Mouse (Mus musculus): Measurements from ENCODE around the gene Akap5. TPM values are rescaled to one million over a fixed set of nuclear protein-coding genes. Genes with fewer than 3 reads are reported as not detected.

The Akap5 gene
- polyA plus RNA-seq, 1 experiment from 2014 or later = 17.0 TPM

DNA sequence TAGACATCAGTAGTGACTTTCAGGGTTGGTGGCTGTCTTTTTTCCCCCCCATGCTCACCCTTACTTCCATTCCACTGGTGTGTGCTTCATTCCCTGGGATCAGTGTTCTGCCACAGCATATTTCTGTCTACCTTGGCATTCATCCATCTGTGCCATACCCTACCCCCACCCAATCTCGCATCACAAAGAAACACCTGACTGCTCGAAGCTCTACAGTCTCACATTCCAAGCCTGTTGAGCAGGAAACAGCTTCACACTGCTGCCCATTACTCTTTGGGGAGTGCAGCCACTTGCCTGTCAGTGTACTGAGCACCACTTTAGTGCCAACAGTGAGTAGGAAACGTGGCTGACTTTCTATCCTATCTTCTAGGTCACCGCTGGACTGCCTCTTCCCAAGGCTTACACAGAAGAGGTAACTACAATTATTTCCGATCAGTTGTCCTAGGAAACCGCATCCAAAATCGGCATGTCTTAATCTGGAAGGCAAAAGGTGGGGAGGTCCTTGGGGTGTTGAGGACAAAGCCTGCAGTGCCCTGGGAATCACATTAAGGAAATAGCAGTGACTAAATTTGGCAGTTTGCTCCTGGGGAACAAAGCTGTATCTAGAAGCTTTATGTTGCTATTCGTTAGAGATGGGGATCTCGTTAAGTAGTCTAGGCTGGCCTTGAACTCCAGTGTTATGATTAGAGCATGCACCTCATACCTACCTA is 17.7 kb upstream of the Akap5 start:
- H3K36me3 ChIP-seq (ENCODE audit: control insufficient read depth, insufficient read depth, low read length) = 0 out of 2 replicates have a peak, but pooled peaks cover 4% of the 10 kb centered on the region
- WGBS = 84% methylated on average over 9 of the region's 9 CpGs
- no peak overlapping the region for H3K9ac ChIP-seq (replicated peaks; ENCODE audit: low read depth, low read length)
- 0 out of 2 replicates have a peak, but pooled peaks cover 3% of the 10 kb centered on the region for H3K4me1 ChIP-seq (ENCODE audit: control insufficient read depth, insufficient read depth, low read length)
- no peak overlapping the region for H3K4me2 ChIP-seq (ENCODE audit: low read depth, low read length)
- no peaks in the 10 kb centered on the region for H3K27me3 ChIP-seq (ENCODE audit: control insufficient read depth, insufficient read depth, low read length)
- H3K9me3 ChIP-seq (ENCODE audit: control insufficient read depth, low read length) = no peaks in the 10 kb centered on the region
- H3K27ac ChIP-seq (ENCODE audit: low read depth, low read length) = no peak overlapping the region
- H3K4me3 ChIP-seq (ENCODE audit: low read depth, low read length) = no peak overlapping the region
- no peak; the same call in 1 of the 2 replicates for ATAC-seq (ENCODE audit: low read depth)

GRCm38 (mm10) chr12:76307964-76308363 is 16.7 kb upstream of the Akap5 start:
- WGBS = 39% methylated on average over 9 of the region's 9 CpGs
- H3K27ac ChIP-seq (ENCODE audit: low read depth, low read length) = no peak overlapping the region

DNA sequence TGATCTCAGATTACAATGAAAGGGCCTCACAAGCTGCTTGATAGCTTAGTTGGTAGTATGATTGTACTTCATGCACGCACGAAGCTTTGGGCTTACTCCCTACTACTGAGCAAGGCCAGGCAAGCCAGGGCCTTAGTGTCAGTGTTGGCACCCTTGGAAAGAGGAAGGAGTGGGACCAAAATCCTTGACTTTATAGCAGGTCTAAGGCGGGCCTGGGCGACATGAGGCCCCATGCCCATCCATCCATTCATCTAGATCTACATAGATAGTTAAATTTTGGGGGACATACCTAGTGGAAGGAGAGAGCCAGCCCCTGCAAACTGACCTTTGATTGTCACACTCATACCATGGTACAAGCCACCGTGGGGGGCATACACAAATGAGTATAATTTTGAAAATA is 16.3 kb upstream of the Akap5 start:
- Histone ChIP-seq H3K36me3 (ENCODE audit: control insufficient read depth, insufficient read depth, low read length) (0 out of 2 replicates have a peak, but pooled peaks cover 4% of the 10 kb centered on the region), H3K9me3 (ENCODE audit: control insufficient read depth, low read length) (no peaks in the 10 kb centered on the region), H3K4me1 (ENCODE audit: control insufficient read depth, insufficient read depth, low read length) (0 out of 2 replicates have a peak, but pooled peaks cover 3% of the 10 kb centered on the region), H3K27me3 (ENCODE audit: control insufficient read depth, insufficient read depth, low read length) (no peaks in the 10 kb centered on the region), H3K9ac (replicated peaks; ENCODE audit: low read depth, low read length) (no peak overlapping the region), H3K4me2 (ENCODE audit: low read depth, low read length) (no peak overlapping the region), H3K4me3 (ENCODE audit: low read depth, low read length) (no peak overlapping the region), H3K27ac (ENCODE audit: low read depth, low read length) (no peak overlapping the region)
- no peak for ATAC-seq (ENCODE audit: low read depth)
- WGBS = 92% methylated on average over 5 of the region's 5 CpGs

More at GRCm38 (mm10) chr12:76307964-76308363, 16.7 kb upstream of the Akap5 start:
- no peak overlapping the region for H3K4me2 ChIP-seq (ENCODE audit: low read depth, low read length)
- H3K36me3 ChIP-seq (ENCODE audit: control insufficient read depth, insufficient read depth, low read length) = 0 out of 2 replicates have a peak, but pooled peaks cover 4% of the 10 kb centered on the region
- ATAC-seq (ENCODE audit: low read depth) = no peak
- no peaks in the 10 kb centered on the region for H3K27me3 ChIP-seq (ENCODE audit: control insufficient read depth, insufficient read depth, low read length)
- H3K4me3 ChIP-seq (ENCODE audit: low read depth, low read length) = no peak overlapping the region
- no peak overlapping the region for H3K9ac ChIP-seq (replicated peaks; ENCODE audit: low read depth, low read length)
- 0 out of 2 replicates have a peak, but pooled peaks cover 3% of the 10 kb centered on the region for H3K4me1 ChIP-seq (ENCODE audit: control insufficient read depth, insufficient read depth, low read length)
- H3K9me3 ChIP-seq (ENCODE audit: control insufficient read depth, low read length) = no peaks in the 10 kb centered on the region

- Histone ChIP-seq H3K4me1 (ENCODE audit: control insufficient read depth, insufficient read depth, low read length) (0 out of 2 replicates have a peak, but pooled peaks cover 3% of the 10 kb centered on the region), H3K9ac (replicated peaks; ENCODE audit: low read depth, low read length) (no peak overlapping the region), H3K36me3 (ENCODE audit: control insufficient read depth, insufficient read depth, low read length) (no peaks in the 10 kb centered on the region), H3K9me3 (ENCODE audit: control insufficient read depth, low read length) (no peaks in the 10 kb centered on the region), H3K4me3 (ENCODE audit: low read depth, low read length) (no peak overlapping the region), H3K27ac (ENCODE audit: low read depth, low read length) (no peak overlapping the region), H3K27me3 (ENCODE audit: control insufficient read depth, insufficient read depth, low read length) (no peaks in the 10 kb centered on the region), H3K4me2 (ENCODE audit: low read depth, low read length) (no peak overlapping the region)
- 87% methylated on average over 6 of the region's 6 CpGs for WGBS
- no peak for ATAC-seq (ENCODE audit: low read depth)
Measured at GRCm38 (mm10) chr12:76310007-76310406, 14.7 kb upstream of the Akap5 start.

DNA sequence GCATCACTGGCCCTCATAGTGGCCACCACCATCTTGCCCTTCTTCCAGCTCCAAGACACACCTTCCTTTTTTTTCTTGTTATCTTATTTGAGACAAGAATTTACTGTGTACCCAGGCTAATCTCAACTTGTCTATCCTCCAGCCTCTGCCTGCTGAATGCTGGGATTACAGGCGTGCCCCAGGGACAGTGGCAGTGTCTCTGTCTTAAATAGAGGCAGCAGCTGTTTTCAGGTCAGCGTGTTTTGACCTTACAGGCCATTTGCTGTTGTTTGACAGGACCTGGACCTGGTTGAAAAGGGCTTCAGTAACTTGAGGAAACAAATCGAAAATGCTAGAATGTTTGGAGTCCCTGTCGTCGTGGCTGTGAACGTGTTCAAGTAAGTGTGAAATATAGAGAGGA is 14.1 kb upstream of the Akap5 start:
- Histone ChIP-seq H3K36me3 (ENCODE audit: control insufficient read depth, insufficient read depth, low read length) (no peaks in the 10 kb centered on the region), H3K4me2 (ENCODE audit: low read depth, low read length) (no peak overlapping the region), H3K4me3 (ENCODE audit: low read depth, low read length) (no peak overlapping the region), H3K27ac (ENCODE audit: low read depth, low read length) (no peak overlapping the region), H3K9ac (replicated peaks; ENCODE audit: low read depth, low read length) (no peak overlapping the region), H3K27me3 (ENCODE audit: control insufficient read depth, insufficient read depth, low read length) (no peaks in the 10 kb centered on the region), H3K9me3 (ENCODE audit: control insufficient read depth, low read length) (no peaks in the 10 kb centered on the region), H3K4me1 (ENCODE audit: control insufficient read depth, insufficient read depth, low read length) (0 out of 2 replicates have a peak, but pooled peaks cover 3% of the 10 kb centered on the region)
- WGBS = 72% methylated on average over 6 of the region's 6 CpGs
- ATAC-seq (ENCODE audit: low read depth) = no peak

- no peak for ATAC-seq (ENCODE audit: low read depth)
- 0 out of 2 replicates have a peak, but pooled peaks cover 3% of the 10 kb centered on the region for H3K4me1 ChIP-seq (ENCODE audit: control insufficient read depth, insufficient read depth, low read length)
- 94% methylated on average over 9 of the region's 9 CpGs for WGBS
- no peak overlapping the region for H3K9ac ChIP-seq (replicated peaks; ENCODE audit: low read depth, low read length)
- H3K4me2 ChIP-seq (ENCODE audit: low read depth, low read length) = no peak overlapping the region
- H3K27me3 ChIP-seq (ENCODE audit: control insufficient read depth, insufficient read depth, low read length) = no peaks in the 10 kb centered on the region
- H3K27ac ChIP-seq (ENCODE audit: low read depth, low read length) = no peak overlapping the region
- no peaks in the 10 kb centered on the region for H3K36me3 ChIP-seq (ENCODE audit: control insufficient read depth, insufficient read depth, low read length)
- no peaks in the 10 kb centered on the region for H3K9me3 ChIP-seq (ENCODE audit: control insufficient read depth, low read length)
- H3K4me3 ChIP-seq (ENCODE audit: low read depth, low read length) = no peak overlapping the region
Measured at GRCm38 (mm10) chr12:76311227-76311626, 13.5 kb upstream of the Akap5 start.

DNA sequence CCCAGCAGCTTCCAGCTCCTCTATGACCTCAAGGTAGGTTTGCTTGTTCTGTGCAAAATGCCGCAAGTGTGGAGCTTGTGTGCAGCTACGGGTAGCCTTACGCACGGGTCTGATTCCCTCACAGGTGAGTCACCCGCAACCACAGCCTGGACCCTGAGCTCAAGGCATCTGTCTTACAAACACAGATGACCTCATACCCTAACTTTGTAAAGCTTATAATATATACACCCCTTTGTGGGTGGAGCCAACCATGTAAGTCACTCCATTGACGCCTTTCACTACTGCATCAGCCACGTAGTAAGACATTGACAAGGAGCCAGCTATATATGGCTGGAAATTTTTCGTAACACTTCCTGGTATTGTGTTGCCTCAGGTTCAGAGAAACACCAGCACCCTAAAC is 12.7 kb upstream of the Akap5 start:
- no peaks in the 10 kb centered on the region for H3K36me3 ChIP-seq (ENCODE audit: control insufficient read depth, insufficient read depth, low read length)
- no peak overlapping the region for H3K27ac ChIP-seq (ENCODE audit: low read depth, low read length)
- 0 out of 2 replicates have a peak, but pooled peaks cover 3% of the 10 kb centered on the region for H3K4me1 ChIP-seq (ENCODE audit: control insufficient read depth, insufficient read depth, low read length)
- no peaks in the 10 kb centered on the region for H3K27me3 ChIP-seq (ENCODE audit: control insufficient read depth, insufficient read depth, low read length)
- no peak overlapping the region for H3K9ac ChIP-seq (replicated peaks; ENCODE audit: low read depth, low read length)
- no peak for ATAC-seq (ENCODE audit: low read depth)
- 93% methylated on average over 8 of the region's 8 CpGs for WGBS
- H3K4me3 ChIP-seq (ENCODE audit: low read depth, low read length) = no peak overlapping the region
- H3K4me2 ChIP-seq (ENCODE audit: low read depth, low read length) = no peak overlapping the region
- no peaks in the 10 kb centered on the region for H3K9me3 ChIP-seq (ENCODE audit: control insufficient read depth, low read length)

GRCm38 (mm10) chr12:76318282-76319212 is 6.1 kb upstream of the Akap5 start:
- H3K9me3 ChIP-seq (ENCODE audit: control insufficient read depth, low read length) = no peaks in the 10 kb centered on the region
- WGBS = 82% methylated on average over 9 of the region's 9 CpGs
- no peaks in the 10 kb centered on the region for H3K4me1 ChIP-seq (ENCODE audit: control insufficient read depth, insufficient read depth, low read length)
- H3K9ac ChIP-seq (replicated peaks; ENCODE audit: low read depth, low read length) = no peak overlapping the region
- H3K4me2 ChIP-seq (ENCODE audit: low read depth, low read length) = no peak overlapping the region
- H3K36me3 ChIP-seq (ENCODE audit: control insufficient read depth, insufficient read depth, low read length) = peaks cover 8% of the 10 kb centered on the region
- ATAC-seq (ENCODE audit: low read depth) = no peak
- H3K4me3 ChIP-seq (ENCODE audit: low read depth, low read length) = no peak overlapping the region
- no peak overlapping the region for H3K27ac ChIP-seq (ENCODE audit: low read depth, low read length)
- no peaks in the 10 kb centered on the region for H3K27me3 ChIP-seq (ENCODE audit: control insufficient read depth, insufficient read depth, low read length)

Measured in neural tube, embryonic 14.5 days (tissue).